Mouse (Mus musculus): ENCODE data around the gene Il17d.

- no peak for TF ChIP-seq CEBPB (IDR thresholded peaks at IDR 0.05; ENCODE audit: low read depth)
- no peak for TF ChIP-seq CTCF (IDR thresholded peaks at IDR 0.05; ENCODE audit: control insufficient read depth, insufficient read depth, insufficient read length)
- TF ChIP-seq USF1 (IDR thresholded peaks at IDR 0.05; ENCODE audit: low read depth): no peak
- peak; percentile 13 for TF ChIP-seq MYOD1 (IDR thresholded peaks at IDR 0.05; ENCODE audit: control insufficient read depth, insufficient read length, low read depth)
- TF ChIP-seq MAX (IDR thresholded peaks at IDR 0.05): no peak
- TF ChIP-seq FOSL1 (IDR thresholded peaks at IDR 0.05; ENCODE audit: insufficient read depth, low read length, poor library complexity, severe bottlenecking): no peak
Measured at GRCm38 (mm10) chr14:57546557-57547021, 22.0 kb downstream of the Il17d start.
